Mouse (Mus musculus) CH12.LX (cell line): ENCODE data around the gene Zdhhc24. TPM values are rescaled to one million over a fixed set of nuclear protein-coding genes. Genes with fewer than 3 reads are reported as not detected.

Source experiments
- DNase-seq: peaks from one replicate; pipeline ENCODE4 v3.0.0-alpha.2; 2013; ENCODE audit errors: extremely low read depth
- H3K27ac ChIP-seq: 2 replicates; pipeline ENCODE4 v1.5.1; 2012; ENCODE audit warnings: low read depth, mild to moderate bottlenecking, control low read depth, moderate library complexity; ENCODE audit not compliant: insufficient read depth
- H3K27me3 ChIP-seq: replicated peaks from 2 replicates; pipeline ENCODE3; 2012; ENCODE audit warnings: inconsistent platforms
- H3K36me3 ChIP-seq, 2 experiments: replicated peaks in 1 of 2; 2 replicates each; pipeline versions ENCODE3 to v1.6.1; 2012; ENCODE audit warnings: inconsistent platforms in 1 of 2, low read length in 1 of 2, mild to moderate bottlenecking in 1 of 2, mixed read lengths in 1 of 2, moderate library complexity in 1 of 2; ENCODE audit not compliant: control insufficient read depth in 1 of 2, insufficient read depth in 1 of 2
- H3K4me1 ChIP-seq, 2 experiments: 2 replicates each; pipeline ENCODE4 v1.6.1; 2012; ENCODE audit warnings: inconsistent platforms in 1 of 2, moderate library complexity in 1 of 2; ENCODE audit not compliant: insufficient read depth in 2 of 2, control insufficient read depth in 1 of 2
- H3K4me2 ChIP-seq: 2 replicates; pipeline ENCODE4 v1.6.1; 2012; ENCODE audit warnings: low read depth, mild to moderate bottlenecking, control low read depth; ENCODE audit not compliant: poor library complexity, insufficient read depth, severe bottlenecking
- H3K4me3 ChIP-seq, 3 experiments: fragments of 150-350 bp in 1 of 3; sonication (generic) in 1 of 3; replicated peaks in 1 of 3; 2 replicates each; pipeline versions ENCODE3 to v1.5.1; 2011 to 2012; ENCODE audit warnings: low read depth in 2 of 3, low read length in 2 of 3, mild to moderate bottlenecking in 2 of 3, moderate library complexity in 2 of 3, control low read depth in 1 of 3, improper control_type of control experiment in 1 of 3, inconsistent platforms in 1 of 3, mixed read lengths in 1 of 3; ENCODE audit not compliant: poor library complexity in 1 of 3
- H3K79me2 ChIP-seq: replicated peaks from 2 replicates; pipeline ENCODE4 v1.6.1; 2012; ENCODE audit warnings: mild to moderate bottlenecking, moderate library complexity; ENCODE audit not compliant: control insufficient read depth, poor library complexity, insufficient read depth, severe bottlenecking; ENCODE audit errors: extremely low read depth
- H3K9ac ChIP-seq: 2 replicates; pipeline ENCODE4 v1.6.1; 2012; ENCODE audit warnings: low read depth, mild to moderate bottlenecking, control low read depth, moderate library complexity; ENCODE audit not compliant: insufficient read depth
- H3K9me3 ChIP-seq: replicated peaks from 2 replicates; pipeline ENCODE3; 2012; ENCODE audit warnings: low read length, inconsistent platforms, mixed read lengths
- BHLHE40 ChIP-seq: IDR thresholded peaks from 2 replicates; pipeline ENCODE4 v1.6.1; 2011; ENCODE audit warnings: mild to moderate bottlenecking, low read depth, low read length, improper control_type of control experiment
- CHD1 ChIP-seq: IDR thresholded peaks from 2 replicates; pipeline ENCODE4 v1.6.1; 2012; ENCODE audit warnings: low read depth, low read length, improper control_type of control experiment, inconsistent platforms
- CHD2 ChIP-seq: IDR thresholded peaks from 2 replicates; pipeline ENCODE4 v1.6.1; 2011; ENCODE audit warnings: low read length, improper control_type of control experiment
- CTCF ChIP-seq, 2 experiments: IDR thresholded peaks in 1 of 2; conservative IDR thresholded peaks in 1 of 2; 2 replicates each; pipeline ENCODE4 v1.5.1; 2011 to 2012; ENCODE audit warnings: low read depth in 2 of 2, low read length in 2 of 2, improper control_type of control experiment in 1 of 2, inconsistent platforms in 1 of 2, mild to moderate bottlenecking in 1 of 2, moderate library complexity in 1 of 2
- E2F4 ChIP-seq: IDR thresholded peaks from 2 replicates; pipeline ENCODE4 v1.6.1; 2011; ENCODE audit warnings: low read depth, low read length, improper control_type of control experiment; ENCODE audit not compliant: insufficient replicate concordance
- ELF1 ChIP-seq: IDR thresholded peaks from 2 replicates; pipeline ENCODE4 v1.6.1; 2014; ENCODE audit warnings: low read depth, mild to moderate bottlenecking, inconsistent platforms, low read length, improper control_type of control experiment
- EP300 ChIP-seq: IDR thresholded peaks from 2 replicates; pipeline ENCODE4 v1.6.1; 2011; ENCODE audit warnings: low read length, improper control_type of control experiment
- HCFC1 ChIP-seq: IDR thresholded peaks from 2 replicates; pipeline ENCODE4 v1.6.1; 2012; ENCODE audit warnings: low read depth, mild to moderate bottlenecking, inconsistent platforms, low read length, improper control_type of control experiment
- IRF4 ChIP-seq: IDR thresholded peaks from 2 replicates; pipeline ENCODE4 v1.6.1; 2014; ENCODE audit warnings: low read depth, mild to moderate bottlenecking, inconsistent platforms, low read length, improper control_type of control experiment
- JUN ChIP-seq: IDR thresholded peaks from 2 replicates; pipeline ENCODE4 v1.6.1; 2011; ENCODE audit warnings: low read depth, mild to moderate bottlenecking, low read length, improper control_type of control experiment, moderate library complexity; ENCODE audit not compliant: insufficient read depth
- JUND ChIP-seq: conservative IDR thresholded peaks from 2 replicates; pipeline ENCODE4 v1.6.1; 2011; ENCODE audit warnings: low read depth, low read length, improper control_type of control experiment
- MAFK ChIP-seq: IDR thresholded peaks from 2 replicates; pipeline ENCODE4 v1.6.1; 2011; ENCODE audit warnings: low read length, improper control_type of control experiment; ENCODE audit not compliant: insufficient replicate concordance
- MAX ChIP-seq: IDR thresholded peaks from 2 replicates; pipeline ENCODE4 v1.6.1; 2011; ENCODE audit warnings: low read length, improper control_type of control experiment
- MEF2A ChIP-seq: IDR thresholded peaks from 2 replicates; pipeline ENCODE4 v1.6.1; 2014; ENCODE audit warnings: low read depth, mild to moderate bottlenecking, inconsistent platforms, low read length, improper control_type of control experiment, borderline replicate concordance
- MYC ChIP-seq: IDR thresholded peaks from 2 replicates; pipeline ENCODE4 v1.6.1; 2011; ENCODE audit warnings: low read depth, mild to moderate bottlenecking, improper control_type of control experiment, low read length
- NELFE ChIP-seq: IDR thresholded peaks from 2 replicates; pipeline ENCODE4 v1.6.1; 2011; ENCODE audit warnings: low read depth, low read length, improper control_type of control experiment
- NRF1 ChIP-seq: IDR thresholded peaks from 2 replicates; pipeline ENCODE4 v1.6.1; 2014; ENCODE audit warnings: low read depth, mild to moderate bottlenecking, inconsistent platforms, low read length, improper control_type of control experiment, moderate library complexity
- RCOR1 ChIP-seq: conservative IDR thresholded peaks from 2 replicates; pipeline ENCODE4 v1.6.1; 2012; ENCODE audit warnings: low read depth, mild to moderate bottlenecking, inconsistent platforms, low read length, improper control_type of control experiment
- SIN3A ChIP-seq: IDR thresholded peaks from 2 replicates; pipeline ENCODE4 v1.6.1; 2012; ENCODE audit warnings: low read length, improper control_type of control experiment, inconsistent platforms
- TCF12 ChIP-seq: IDR thresholded peaks from 2 replicates; pipeline ENCODE4 v1.6.1; 2014; ENCODE audit warnings: low read depth, mild to moderate bottlenecking, inconsistent platforms, low read length, improper control_type of control experiment
- USF1 ChIP-seq: IDR thresholded peaks from 2 replicates; pipeline ENCODE4 v1.6.1; 2014; ENCODE audit warnings: low read depth, mild to moderate bottlenecking, inconsistent platforms, low read length, improper control_type of control experiment
- USF2 ChIP-seq: conservative IDR thresholded peaks from 2 replicates; pipeline ENCODE4 v1.6.1; 2011; ENCODE audit warnings: low read depth, low read length, improper control_type of control experiment
- ZKSCAN1 ChIP-seq: IDR thresholded peaks from 2 replicates; pipeline ENCODE4 v1.6.1; 2012; ENCODE audit warnings: low read depth, inconsistent platforms, low read length, improper control_type of control experiment, borderline replicate concordance
- ZNF384 ChIP-seq: IDR thresholded peaks from 2 replicates; pipeline ENCODE4 v1.6.1; 2012; ENCODE audit warnings: low read depth, low read length, improper control_type of control experiment, inconsistent platforms
- dilution Hi-C: fragments of 300-500 bp; cut with MboI; formaldehyde crosslinking; loops from 2 replicates; pipeline ENCODE4 v1.14.3; 2020; ENCODE audit warnings: low sequenced_read_pairs; ENCODE audit not compliant: extremely low pct_unique_long_range_greater_than_20kb, extremely low pct_ligation_motif_present
- in situ Hi-C: fragments of 300-500 bp; cut with MboI; formaldehyde crosslinking; loops from 3 replicates; pipeline ENCODE4 v1.14.3; 2019; ENCODE audit warnings: low sequenced_read_pairs, low pct_ligation_motif_present, low pct_unique_long_range_greater_than_20kb, mixed read lengths
- polyA plus RNA-seq: library from polyadenylated mRNA; unstranded; fragments of >175 nt; gene quantifications from 2 replicates; pipeline ENCODE4 v1.2.1, GENCODE M21; 2012; ENCODE audit warnings: low read depth; ENCODE audit not compliant: insufficient read length
- total RNA-seq, 2 experiments: library from RNA; depleted of rRNA; stranded (reverse); fragments of 300-350 nt in 1 of 2; fragments of >200 nt in 1 of 2; gene quantifications; 2 replicates each; pipeline ENCODE4 v1.2.3; 2012 to 2014

Zdhhc24 gene
- total and polyA plus RNA-seq, 3 experiments, result 5.0 to 8.0 (median 5.0) TPM

GRCm38 (mm10) chr19:4876241-4876640 lies 2.2 kb upstream of the Zdhhc24 start:
- H3K9me3 ChIP-seq, result no peaks in the 10 kb centered on the region
- no peak overlapping the region for H3K4me2 ChIP-seq
- peaks cover 8 to 14% of the 10 kb centered on the region in 2 experiments for H3K36me3 ChIP-seq
- no peaks in the 10 kb centered on the region; the same call in 1 of the 2 replicates for H3K79me2 ChIP-seq
- H3K4me3 ChIP-seq, result no peak overlapping the region
- H3K27ac ChIP-seq, result no peak overlapping the region
- DNase-seq, result no peak
- in situ Hi-C loops, result no loop called here
- dilution Hi-C loops, result no loop called here
- TF ChIP-seq IRF4 (no peak), ZNF384 (no peak), JUN (no peak), USF2 (no peak), RCOR1 (no peak), SIN3A (no peak), EP300 (no peak), MYC (no peak), HCFC1 (no peak), NELFE (no peak), ELF1 (no peak), MAFK (no peak), BHLHE40 (no peak), MEF2A (no peak), E2F4 (no peak), CTCF (conservative IDR thresholded peaks at IDR 0.05 in 1 of 2, IDR thresholded peaks at IDR 0.05 in 1 of 2; ENCODE audit: low read depth in 2 of 2, low read length in 2 of 2) (no peak)
- H3K27me3 ChIP-seq, result peaks cover 54% of the 10 kb centered on the region
- no peak overlapping the region for H3K9ac ChIP-seq
- H3K4me1 ChIP-seq, result peaks cover 9 to 25% of the 10 kb centered on the region in 2 experiments

- H3K27me3 ChIP-seq, result peaks cover 49% of the 10 kb centered on the region
- TF ChIP-seq CHD1 (no peak), TCF12 (no peak), ZKSCAN1 (no peak), ZNF384 (no peak), USF1 (no peak), E2F4 (no peak), JUND (no peak), SIN3A (no peak), CHD2 (no peak), CTCF (conservative IDR thresholded peaks at IDR 0.05 in 1 of 2, IDR thresholded peaks at IDR 0.05 in 1 of 2; ENCODE audit: low read depth in 2 of 2, low read length in 2 of 2) (no peak), NRF1 (no peak), HCFC1 (no peak), BHLHE40 (no peak), MAFK (no peak), MAX (no peak)
- TF ChIP-seq, all 38 proteins: peak for 0
- no peaks in the 10 kb centered on the region; the same call in 1 of the 2 replicates for H3K79me2 ChIP-seq
- peaks cover 8 to 18% of the 10 kb centered on the region in 2 experiments for H3K36me3 ChIP-seq
- dilution Hi-C loops (no loop called here), in situ Hi-C loops (no loop called here)
- no peak overlapping the region for H3K4me2 ChIP-seq
- H3K4me1 ChIP-seq, result peaks cover 15 to 30% of the 10 kb centered on the region in 2 experiments
- H3K4me3 ChIP-seq, result no peak overlapping the region
- no peak overlapping the region for H3K9ac ChIP-seq
- DNase-seq, result no peak
- no peaks in the 10 kb centered on the region for H3K9me3 ChIP-seq
- no peak overlapping the region for H3K27ac ChIP-seq
Observed at GRCm38 (mm10) chr19:4876755-4877154, 1.7 kb upstream of the Zdhhc24 start.
